Mouse (Mus musculus) kidney, postnatal 0 days (tissue): ENCODE data around the gene C2cd3. TPM values are rescaled to one million over a fixed set of nuclear protein-coding genes. Genes with fewer than 3 reads are reported as not detected.

ENCODE experiments used
- ATAC-seq: fragments of 200-750 bp; cut with Nextera tagmentation; replicated peaks from 2 replicates; pipeline ENCODE4 v1.8.0; 2017; ENCODE audit warnings: low read depth, moderate number of reproducible peaks, moderate TSS enrichment, moderate library complexity; ENCODE audit not compliant: low FRiP score
- DNase-seq: peaks from one replicate; pipeline ENCODE4 v3.0.0-alpha.2; 2016; ENCODE audit warnings: low spot score
- H3K27ac ChIP-seq: fragments of 300-500 bp; sonication (generic); 2 replicates; pipeline ENCODE4 v1.5.1; 2014; ENCODE audit warnings: mild to moderate bottlenecking
- H3K27me3 ChIP-seq: fragments of 300-500 bp; sonication (generic); 2 replicates; pipeline ENCODE4 v1.6.1; 2014; ENCODE audit warnings: low read length, mixed read lengths; ENCODE audit not compliant: insufficient read depth
- H3K36me3 ChIP-seq: fragments of 300-500 bp; sonication (generic); 2 replicates; pipeline ENCODE4 v1.6.1; 2014; ENCODE audit warnings: low read length, mixed read lengths; ENCODE audit not compliant: insufficient read depth
- H3K4me1 ChIP-seq: fragments of 300-500 bp; sonication (generic); replicated peaks from 2 replicates; pipeline ENCODE4 v1.6.1; 2014; ENCODE audit warnings: antibody characterized with exemption, low read length, mixed read lengths; ENCODE audit not compliant: insufficient read depth
- H3K4me2 ChIP-seq: fragments of 300-500 bp; sonication (generic); 2 replicates; pipeline ENCODE4 v1.6.1; 2014; ENCODE audit warnings: mild to moderate bottlenecking, low read length, moderate library complexity, mixed read lengths
- H3K4me3 ChIP-seq: fragments of 300-500 bp; sonication (generic); replicated peaks from 2 replicates; pipeline ENCODE4 v1.5.1; 2014; ENCODE audit warnings: low read depth, low read length
- H3K9ac ChIP-seq: fragments of 300-500 bp; sonication (generic); 2 replicates; pipeline ENCODE4 v1.6.1; 2014; ENCODE audit warnings: low read depth, low read length
- H3K9me3 ChIP-seq: fragments of 300-500 bp; sonication (generic); replicated peaks from 2 replicates; pipeline ENCODE4 v1.6.1; 2016; ENCODE audit warnings: low read length, inconsistent platforms, mixed read lengths
- CTCF ChIP-seq: IDR thresholded peaks from 2 replicates; pipeline ENCODE4 v1.5.1; 2016; ENCODE audit warnings: antibody characterized with exemption, low read depth, mild to moderate bottlenecking, moderate library complexity
- WGBS: fragments of 180-500 bp; shearing (Covaris S2); extraction: QIAGEN DNeasy Blood & Tissue Kit; methylation state at CpG from one replicate; pipeline ENCODE4 v1.1.7; 2014; 5-methylcytosine and 5-hydroxymethylcytosine counted together
- polyA plus RNA-seq: library from polyadenylated mRNA; unstranded; fragments of >200 nt; fragmentation: Nextera tagmentation; extraction: Ambion mirVana; gene quantifications from 2 replicates; pipeline ENCODE4 v1.2.1, GENCODE M21; 2015

C2cd3 gene
- polyA plus RNA-seq, 1 experiment from 2014 or later, result 13.1 TPM

DNA sequence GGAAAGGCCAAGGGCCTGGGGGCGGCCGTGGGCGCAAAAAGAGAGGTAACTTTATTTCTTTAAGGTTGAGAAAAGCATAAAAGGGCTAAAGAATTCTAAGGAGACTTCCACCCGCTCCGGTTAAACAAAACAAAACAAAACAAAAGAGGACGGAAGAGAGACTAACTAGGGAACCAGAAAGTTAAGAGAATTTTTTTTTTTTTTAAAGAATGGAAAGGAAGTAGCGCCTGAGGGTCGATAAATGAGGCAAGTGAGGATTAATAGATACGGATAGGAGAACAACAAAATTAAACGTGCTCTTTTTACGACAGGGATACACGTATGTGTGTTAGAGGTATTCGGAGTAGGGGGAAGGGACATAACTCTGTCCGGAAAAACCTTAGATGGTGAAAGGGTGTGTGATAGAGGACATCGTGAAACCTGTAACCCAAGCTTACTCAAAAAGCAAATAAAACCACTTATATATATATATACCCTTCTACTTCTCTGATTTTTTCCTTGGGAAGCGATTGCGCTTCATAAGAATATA is 483 bp downstream of the C2cd3 start:
- ATAC-seq (no peak), DNase-seq (peak; percentile 58)
- Histone ChIP-seq H3K27me3 (no peaks in the 10 kb centered on the region), H3K4me2 (peak overlapping the region; percentile 55), H3K27ac (peak overlapping the region; percentile 70), H3K4me1 (0 out of 2 replicates have a peak, but pooled peaks cover 5% of the 10 kb centered on the region), H3K36me3 (no peaks in the 10 kb centered on the region), H3K9ac (peak overlapping the region; percentile 43), H3K9me3 (no peaks in the 10 kb centered on the region), H3K4me3 (peak overlapping the region; percentile 44)
- WGBS, result 5% methylated on average over 17 of the region's 17 CpGs
- TF ChIP-seq CTCF, result no peak

DNA sequence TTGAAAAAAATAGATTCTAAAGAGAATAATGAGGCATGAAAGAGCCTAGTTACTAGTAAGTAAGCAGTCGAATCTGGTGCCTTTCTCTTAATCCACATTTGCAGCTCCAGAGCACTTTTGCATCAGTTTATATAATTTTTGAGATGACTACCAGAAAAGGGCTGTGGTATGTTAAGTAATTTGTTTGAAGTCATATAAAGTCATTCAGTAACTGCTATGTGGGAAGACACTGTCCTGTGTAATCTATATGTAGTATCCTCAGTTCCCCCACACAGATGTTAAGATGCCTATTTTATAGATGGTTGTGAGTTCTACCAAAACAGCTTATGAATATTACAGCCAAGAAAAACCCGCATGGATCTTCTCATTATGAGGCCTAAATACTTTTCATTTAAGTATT is 6.2 kb downstream of the C2cd3 start:
- H3K9ac ChIP-seq, result no peak overlapping the region
- no peaks in the 10 kb centered on the region for H3K9me3 ChIP-seq
- 94% methylated on average over 2 of the region's 2 CpGs for WGBS

DNA sequence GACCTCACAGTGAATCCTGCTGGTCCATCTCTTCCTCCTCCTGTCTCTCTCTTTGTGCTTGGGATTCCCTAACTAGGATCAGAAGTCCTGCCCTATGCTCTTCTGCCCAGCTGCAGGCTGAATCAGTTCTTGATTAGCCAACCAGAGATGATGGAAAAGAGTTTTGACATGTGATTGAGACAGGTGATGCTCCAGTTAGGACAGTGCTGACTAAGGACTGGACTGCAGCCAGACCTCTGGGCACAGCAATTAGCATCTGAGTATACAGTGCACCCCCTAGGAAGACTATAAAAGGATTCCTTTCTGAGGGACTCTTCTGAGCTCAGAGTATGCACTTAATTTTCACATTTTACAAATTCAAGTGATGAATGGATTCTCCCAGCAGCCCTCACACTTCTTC is 9.1 kb downstream of the C2cd3 start:
- H3K4me3 ChIP-seq, result no peak overlapping the region
- TF ChIP-seq CTCF, result no peak
- no peak overlapping the region for H3K4me2 ChIP-seq
- H3K4me1 ChIP-seq, result no peaks in the 10 kb centered on the region
- H3K9me3 ChIP-seq, result no peaks in the 10 kb centered on the region
- 0 out of 2 replicates have a peak, but pooled peaks have one; percentile 21 for ATAC-seq
- H3K9ac ChIP-seq, result no peak overlapping the region
- H3K27ac ChIP-seq, result no peak overlapping the region
- peaks cover 5% of the 10 kb centered on the region; the same call in 1 of the 2 replicates for H3K36me3 ChIP-seq
- H3K27me3 ChIP-seq, result no peaks in the 10 kb centered on the region
- DNase-seq, result no peak

More for the DNA sequence above, 6.2 kb downstream of the C2cd3 start:
- H3K4me1 ChIP-seq, result no peaks in the 10 kb centered on the region
- no peak for DNase-seq
- no peaks in the 10 kb centered on the region for H3K27me3 ChIP-seq
- no peak for ATAC-seq
- TF ChIP-seq CTCF, result no peak
- no peak overlapping the region for H3K4me3 ChIP-seq
- no peak overlapping the region for H3K4me2 ChIP-seq
- H3K27ac ChIP-seq, result no peak overlapping the region
- peaks cover 5% of the 10 kb centered on the region; the same call in 1 of the 2 replicates for H3K36me3 ChIP-seq

DNA sequence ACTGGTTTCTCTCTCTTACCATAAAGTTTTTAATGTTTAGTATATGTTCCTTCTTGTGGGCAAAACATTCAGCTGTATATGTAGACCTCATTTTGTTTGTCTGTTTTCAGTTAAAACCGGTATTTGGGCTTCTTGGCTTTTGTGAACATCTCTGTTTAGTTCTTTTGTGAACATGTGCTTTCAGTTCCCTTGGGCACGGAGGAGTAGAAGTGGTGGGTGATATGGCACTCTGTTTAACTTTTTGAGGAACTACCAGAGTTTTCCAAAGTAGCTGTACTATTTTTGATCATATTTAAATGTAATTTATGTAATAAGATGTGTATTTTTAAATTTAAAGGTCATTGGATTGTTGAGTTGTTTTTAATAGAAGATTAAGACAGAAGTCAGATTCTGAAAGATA is 11.2 kb downstream of the C2cd3 start:
- Histone ChIP-seq H3K36me3 (peaks cover 5% of the 10 kb centered on the region; the same call in 1 of the 2 replicates), H3K27ac (no peak overlapping the region), H3K4me3 (no peak overlapping the region), H3K4me1 (no peaks in the 10 kb centered on the region), H3K4me2 (no peak overlapping the region), H3K9ac (no peak overlapping the region), H3K9me3 (no peaks in the 10 kb centered on the region), H3K27me3 (no peaks in the 10 kb centered on the region)
- ATAC-seq (no peak), DNase-seq (no peak)
- TF ChIP-seq CTCF, result no peak
- WGBS, result 87% methylated on average over 2 of the region's 2 CpGs

DNA sequence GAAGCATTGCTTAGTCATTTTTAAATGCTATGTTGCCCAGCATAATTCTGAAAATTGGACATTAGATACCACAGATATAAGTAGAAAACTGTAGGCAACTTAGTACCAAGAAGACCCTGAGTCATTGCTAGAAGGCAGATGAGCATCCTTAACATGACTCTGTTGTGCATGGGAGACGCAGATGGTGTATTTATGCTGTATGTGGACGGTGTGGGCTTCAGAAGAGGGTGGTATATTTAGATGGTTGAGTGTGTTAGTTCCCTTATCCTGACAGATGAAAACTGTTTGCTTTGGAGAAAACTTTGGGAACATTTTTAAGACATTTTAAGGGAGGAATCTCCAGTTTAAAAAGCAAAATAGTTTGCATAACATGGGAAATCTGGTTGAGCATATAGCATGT is 16.1 kb downstream of the C2cd3 start:
- no peak overlapping the region for H3K9ac ChIP-seq
- DNase-seq (no peak), ATAC-seq (no peak)
- WGBS, result 96% methylated on average over 2 of the region's 2 CpGs
- H3K36me3 ChIP-seq, result peaks cover 21% of the 10 kb centered on the region
- no peaks in the 10 kb centered on the region for H3K27me3 ChIP-seq
- H3K4me3 ChIP-seq, result no peak overlapping the region
- no peak overlapping the region for H3K4me2 ChIP-seq
- no peak for TF ChIP-seq CTCF
- no peaks in the 10 kb centered on the region for H3K4me1 ChIP-seq
- no peaks in the 10 kb centered on the region for H3K9me3 ChIP-seq
- H3K27ac ChIP-seq, result no peak overlapping the region

DNA sequence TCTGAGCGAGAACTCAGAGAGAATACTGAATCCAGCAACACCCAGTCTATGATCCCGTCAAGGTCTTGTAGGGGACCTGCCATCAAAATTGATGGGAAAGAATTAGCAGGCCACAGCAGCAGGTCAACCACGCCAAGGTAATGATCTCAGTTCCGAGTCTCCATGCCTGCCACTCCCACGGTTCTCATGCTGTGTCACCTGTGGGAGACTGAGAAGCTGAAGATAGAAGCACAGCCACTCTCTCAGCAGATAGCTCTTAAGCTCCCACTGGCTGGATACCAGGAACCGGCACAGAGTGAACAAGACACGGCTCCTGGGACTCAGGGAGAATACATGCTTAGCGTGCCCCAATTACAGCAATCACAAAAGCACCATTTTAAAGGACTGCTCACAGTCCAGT is 18.1 kb downstream of the C2cd3 start:
- DNase-seq (no peak), ATAC-seq (no peak)
- H3K9ac ChIP-seq, result no peak overlapping the region
- 64% methylated on average over 8 of the region's 8 CpGs for WGBS
- no peaks in the 10 kb centered on the region for H3K9me3 ChIP-seq
- no peak overlapping the region for H3K4me3 ChIP-seq
- H3K36me3 ChIP-seq, result peaks cover 25% of the 10 kb centered on the region
- H3K27ac ChIP-seq, result no peak overlapping the region
- H3K4me1 ChIP-seq, result no peaks in the 10 kb centered on the region
- H3K4me2 ChIP-seq, result no peak overlapping the region
- H3K27me3 ChIP-seq, result no peaks in the 10 kb centered on the region
- no peak for TF ChIP-seq CTCF

DNA sequence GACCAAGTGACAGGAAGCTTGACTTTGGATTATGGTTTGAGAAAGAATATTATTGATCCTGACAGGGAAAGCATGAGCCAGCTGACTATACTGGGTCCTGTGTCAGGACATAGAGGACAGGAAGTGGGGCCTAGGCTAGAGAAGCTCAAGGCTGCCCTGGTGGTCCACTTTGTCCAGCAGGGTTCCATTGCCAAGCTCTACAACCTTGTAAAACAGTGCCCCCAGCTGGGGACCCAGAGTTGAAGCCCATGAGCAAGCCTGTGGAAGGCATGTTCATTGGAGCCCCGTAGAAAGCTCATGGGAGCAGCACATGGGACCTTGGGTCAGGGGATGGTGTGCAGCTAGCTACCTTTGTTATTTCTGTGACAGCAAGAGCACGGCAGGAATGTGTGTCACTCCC is 20.2 kb downstream of the C2cd3 start:
- Histone ChIP-seq H3K27ac (no peak overlapping the region), H3K36me3 (peaks cover 44% of the 10 kb centered on the region), H3K4me3 (no peak overlapping the region), H3K4me2 (no peak overlapping the region), H3K9me3 (no peaks in the 10 kb centered on the region), H3K9ac (no peak overlapping the region), H3K4me1 (no peaks in the 10 kb centered on the region), H3K27me3 (no peaks in the 10 kb centered on the region)
- DNase-seq, result peak; percentile 30
- no peak for ATAC-seq
- peak; percentile 61 for TF ChIP-seq CTCF
- WGBS, result 69% methylated on average over 2 of the region's 2 CpGs
